Mouse (Mus musculus) brain, embryonic 18.5 days (tissue): ENCODE results near the gene 4930522H14Rik.

Experiments used
- DNase-seq: peaks from one replicate; pipeline ENCODE4 v3.0.0-alpha.2; 2012; ENCODE audit warnings: low read depth, low spot score

Gene 4930522H14Rik

GRCm38 (mm10) chr4:109531111-109531510 is at the start of gene 4930522H14Rik:
Gene 4930522H14Rik, minus strand, starts transcription at chr4:109531297.
- DNase-seq, result no peak

- no peak for DNase-seq
These were observed 47.3 kb upstream of the 4930522H14Rik start for GRCm38 (mm10) chr4:109578356-109578755.

- no peak for DNase-seq
These were observed 45.8 kb upstream of the 4930522H14Rik start for GRCm38 (mm10) chr4:109576933-109577332.

GRCm38 (mm10) chr4:109574845-109575244 is 43.7 kb upstream of the 4930522H14Rik start:
- no peak for DNase-seq

- no peak for DNase-seq
These were observed 43.2 kb upstream of the 4930522H14Rik start for GRCm38 (mm10) chr4:109574331-109574730.

GRCm38 (mm10) chr4:109572632-109573031 is 41.5 kb upstream of the 4930522H14Rik start:
- DNase-seq, result no peak

GRCm38 (mm10) chr4:109569421-109569820 is 38.3 kb upstream of the 4930522H14Rik start:
- no peak for DNase-seq

- DNase-seq, result no peak
These were observed 37.9 kb upstream of the 4930522H14Rik start for GRCm38 (mm10) chr4:109568959-109569358.

- DNase-seq, result no peak
These were observed 33.6 kb upstream of the 4930522H14Rik start for GRCm38 (mm10) chr4:109564711-109565110.

GRCm38 (mm10) chr4:109550338-109551150 is 19.4 kb upstream of the 4930522H14Rik start:
- DNase-seq, result no peak

GRCm38 (mm10) chr4:109547306-109547705 is 16.2 kb upstream of the 4930522H14Rik start:
- DNase-seq, result no peak

GRCm38 (mm10) chr4:109546538-109546937 is 15.4 kb upstream of the 4930522H14Rik start:
- no peak for DNase-seq

GRCm38 (mm10) chr4:109530245-109530816 is 766 bp downstream of the 4930522H14Rik start:
- DNase-seq, result no peak

GRCm38 (mm10) chr4:109504885-109505284 is 26.2 kb downstream of the 4930522H14Rik start:
- no peak for DNase-seq

- no peak for DNase-seq
These were observed 32.6 kb downstream of the 4930522H14Rik start for GRCm38 (mm10) chr4:109498476-109498875.

- no peak for DNase-seq
These were observed 37.5 kb downstream of the 4930522H14Rik start for GRCm38 (mm10) chr4:109493581-109493980.

- DNase-seq, result no peak
These were observed 42.3 kb downstream of the 4930522H14Rik start for GRCm38 (mm10) chr4:109488812-109489211.

GRCm38 (mm10) chr4:109484621-109485020 is 46.5 kb downstream of the 4930522H14Rik start, which contains the start of gene Rnf11:
Gene Rnf11, minus strand, starts transcription at chr4:109484728.
- no peak for DNase-seq

- no peak for DNase-seq
These were observed 48.4 kb downstream of the 4930522H14Rik start for GRCm38 (mm10) chr4:109482701-109483100.

GRCm38 (mm10) chr4:109481424-109481823 is 49.7 kb downstream of the 4930522H14Rik start:
- DNase-seq, result no peak

GRCm38 (mm10) chr4:109477454-109477853 is 53.6 kb downstream of the 4930522H14Rik start:
- DNase-seq, result no peak

GRCm38 (mm10) chr4:109476554-109477014 is 54.5 kb downstream of the 4930522H14Rik start:
- peak; percentile 67 for DNase-seq
